Mouse (Mus musculus) limb, embryonic 13.5 days (tissue): Measurements from ENCODE around the gene Arap2. TPM values are rescaled to one million over a fixed set of nuclear protein-coding genes. Genes with fewer than 3 reads are reported as not detected.
"Not testable (repeated sequence)": the region's sequence is repeated elsewhere in the genome, so short reads cannot be mapped to it uniquely, and the experiment has no call there.

ENCODE experiments used
- ATAC-seq: fragments of 200-750 bp; cut with Nextera tagmentation; 2 replicates; pipeline ENCODE4 v1.8.0; 2017; ENCODE audit warnings: low read depth, moderate number of reproducible peaks, moderate TSS enrichment; ENCODE audit not compliant: low FRiP score
- H3K27ac ChIP-seq: fragments of 300-500 bp; sonication (generic); 2 replicates; pipeline ENCODE4 v1.5.1; 2015; ENCODE audit warnings: inconsistent platforms, mild to moderate bottlenecking, moderate library complexity
- H3K27me3 ChIP-seq: fragments of 300-500 bp; sonication (generic); 2 replicates; pipeline ENCODE4 v1.6.1; 2015; ENCODE audit warnings: mild to moderate bottlenecking, inconsistent platforms
- H3K36me3 ChIP-seq: fragments of 300-500 bp; sonication (generic); 2 replicates; pipeline ENCODE4 v1.6.1; 2015; ENCODE audit warnings: inconsistent platforms, mild to moderate bottlenecking, moderate library complexity
- H3K4me1 ChIP-seq: fragments of 300-500 bp; sonication (generic); 2 replicates; pipeline ENCODE4 v1.6.1; 2015; ENCODE audit warnings: inconsistent platforms
- H3K4me2 ChIP-seq: fragments of 300-500 bp; sonication (generic); replicated peaks from 2 replicates; pipeline ENCODE4 v1.6.1; 2015; ENCODE audit warnings: inconsistent platforms, mild to moderate bottlenecking, moderate library complexity
- H3K4me3 ChIP-seq: fragments of 300-500 bp; sonication (generic); 2 replicates; pipeline ENCODE4 v1.5.1; 2015; ENCODE audit warnings: moderate library complexity, mild to moderate bottlenecking, inconsistent platforms
- H3K9ac ChIP-seq: fragments of 300-500 bp; sonication (generic); 2 replicates; pipeline ENCODE4 v1.6.1; 2015; ENCODE audit warnings: mild to moderate bottlenecking, inconsistent platforms
- H3K9me3 ChIP-seq: fragments of 300-500 bp; sonication (generic); 2 replicates; pipeline ENCODE4 v1.6.1; 2016; ENCODE audit warnings: inconsistent platforms
- WGBS: fragments of 180-500 bp; shearing (Covaris S2); methylation state at CpG from one replicate; pipeline ENCODE4 v1.1.7; 2015; 5-methylcytosine and 5-hydroxymethylcytosine counted together
- polyA plus RNA-seq: library from polyadenylated mRNA; unstranded; fragments of >200 nt; fragmentation: Nextera tagmentation; extraction: Ambion mirVana; gene quantifications from 2 replicates; pipeline ENCODE4 v1.2.1, GENCODE M21; 2015

Arap2 gene
- polyA plus RNA-seq, 1 experiment from 2014 or later: 2.2 TPM

- Histone ChIP-seq H3K4me3 (no peak overlapping the region), H3K36me3 (no peaks in the 10 kb centered on the region), H3K27ac (no peak overlapping the region), H3K27me3 (peaks cover 15% of the 10 kb centered on the region), H3K9me3 (no peaks in the 10 kb centered on the region), H3K9ac (no peak overlapping the region), H3K4me2 (no peak overlapping the region), H3K4me1 (no peaks in the 10 kb centered on the region)
- WGBS: 89% methylated on average over 1 of the region's 1 CpGs
- no peak for ATAC-seq
Measured at GRCm38 (mm10) chr5:62763046-62763445, 2.9 kb downstream of the Arap2 start.

GRCm38 (mm10) chr5:62762298-62762960 lies 3.5 kb downstream of the Arap2 start:
- H3K4me1 ChIP-seq: no peaks in the 10 kb centered on the region
- H3K36me3 ChIP-seq: no peaks in the 10 kb centered on the region
- no peak overlapping the region for H3K4me2 ChIP-seq
- H3K9me3 ChIP-seq: no peaks in the 10 kb centered on the region
- H3K9ac ChIP-seq: no peak overlapping the region
- WGBS: 49% methylated on average over 4 of the region's 4 CpGs
- H3K27ac ChIP-seq: no peak overlapping the region
- H3K27me3 ChIP-seq: peaks cover 11% of the 10 kb centered on the region
- no peak overlapping the region for H3K4me3 ChIP-seq
- ATAC-seq: no peak

DNA sequence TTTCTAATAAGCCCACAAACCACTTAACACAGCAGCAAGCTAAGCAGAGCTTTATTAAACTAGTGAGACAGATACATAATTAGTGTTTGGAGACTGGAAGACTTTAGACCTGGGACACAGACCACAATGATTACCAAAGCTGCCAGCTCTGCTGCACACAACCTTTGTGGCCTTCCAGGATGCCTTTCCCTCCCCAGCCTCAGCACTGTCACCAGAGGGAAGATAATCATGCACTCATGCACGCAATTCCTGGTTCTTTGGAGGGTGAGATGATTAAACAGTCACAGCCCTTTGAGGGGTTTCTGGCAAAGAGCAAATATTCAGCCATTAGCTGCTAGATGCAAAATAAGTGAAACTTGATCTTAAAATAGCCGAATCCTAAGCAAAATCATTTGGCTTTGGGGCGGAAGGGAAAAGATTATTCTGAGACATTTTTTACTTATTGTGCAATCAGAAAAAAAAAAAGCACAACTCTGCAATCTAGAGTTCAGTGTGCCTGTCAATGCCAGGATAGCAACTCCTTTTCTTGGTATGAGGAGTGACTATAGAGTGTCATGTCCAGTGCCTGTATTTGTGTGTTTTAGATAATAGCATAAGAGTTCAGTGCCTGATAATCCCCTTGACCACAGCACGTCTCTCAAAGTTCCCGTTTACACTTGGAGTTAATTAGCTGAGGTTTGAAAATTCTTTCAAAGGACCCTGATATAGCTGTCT lies 5.0 kb downstream of the Arap2 start:
- no peak for ATAC-seq
- WGBS: 50% methylated on average over 5 of the region's 5 CpGs
- Histone ChIP-seq H3K4me2 (no peak overlapping the region), H3K9me3 (no peaks in the 10 kb centered on the region), H3K27me3 (0 out of 2 replicates have a peak, but pooled peaks cover 2% of the 10 kb centered on the region), H3K27ac (no peak overlapping the region), H3K4me3 (no peak overlapping the region), H3K4me1 (no peaks in the 10 kb centered on the region), H3K9ac (no peak overlapping the region), H3K36me3 (no peaks in the 10 kb centered on the region)

DNA sequence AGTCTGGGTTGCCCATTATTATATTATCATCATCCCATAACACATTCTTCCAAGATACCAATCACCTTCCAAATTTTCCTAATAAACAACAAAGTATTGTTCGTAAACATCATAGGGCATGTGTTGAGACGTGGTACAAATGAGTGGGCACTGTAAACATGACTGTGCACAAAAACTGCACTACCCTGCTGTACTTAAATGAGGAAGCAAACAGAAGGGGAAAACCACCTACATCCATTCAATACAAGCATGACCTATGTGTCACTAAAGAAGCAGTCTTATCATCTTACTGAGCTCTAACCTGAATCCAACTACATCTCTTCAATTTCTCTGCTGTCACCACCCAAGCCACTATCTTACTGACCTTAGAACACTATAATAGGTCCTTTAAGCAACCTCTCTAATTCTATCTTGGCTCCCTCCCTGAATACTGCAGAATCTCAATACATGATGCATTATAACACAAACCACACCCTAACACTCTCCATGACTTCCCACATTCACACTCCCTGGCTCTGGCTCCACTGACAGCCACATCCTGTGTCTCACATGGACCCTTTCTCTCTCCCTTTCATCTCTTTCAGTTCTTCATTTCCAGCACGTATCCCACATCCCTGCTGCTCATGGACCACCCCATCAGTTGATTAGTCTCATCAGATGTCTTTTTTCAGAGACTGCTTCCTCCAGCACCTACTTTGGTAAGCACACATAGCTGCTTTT lies 10.0 kb downstream of the Arap2 start:
- Histone ChIP-seq H3K9me3 (no peaks in the 10 kb centered on the region), H3K27me3 (no peaks in the 10 kb centered on the region), H3K4me1 (no peaks in the 10 kb centered on the region), H3K27ac (no peak overlapping the region), H3K36me3 (no peaks in the 10 kb centered on the region), H3K9ac (no peak overlapping the region), H3K4me3 (no peak overlapping the region), H3K4me2 (no peak overlapping the region)
- ATAC-seq: no peak
- 78% methylated on average over 3 of the region's 3 CpGs for WGBS

GRCm38 (mm10) chr5:62752934-62753333 lies 13.0 kb downstream of the Arap2 start:
- H3K27ac ChIP-seq: no peak overlapping the region
- H3K9me3 ChIP-seq: no peaks in the 10 kb centered on the region
- no peaks in the 10 kb centered on the region for H3K27me3 ChIP-seq
- 73% methylated on average over 3 of the region's 3 CpGs for WGBS
- H3K9ac ChIP-seq: no peak overlapping the region
- no peak overlapping the region for H3K4me2 ChIP-seq
- no peaks in the 10 kb centered on the region for H3K4me1 ChIP-seq
- no peak overlapping the region for H3K4me3 ChIP-seq
- ATAC-seq: no peak
- H3K36me3 ChIP-seq: no peaks in the 10 kb centered on the region

- no peak for ATAC-seq
- WGBS: 76% methylated on average over 2 of the region's 2 CpGs
- no peaks in the 10 kb centered on the region for H3K36me3 ChIP-seq
- no peak overlapping the region for H3K27ac ChIP-seq
- no peak overlapping the region for H3K4me2 ChIP-seq
- no peak overlapping the region for H3K9ac ChIP-seq
- no peak overlapping the region for H3K4me3 ChIP-seq
- H3K4me1 ChIP-seq: no peaks in the 10 kb centered on the region
- H3K27me3 ChIP-seq: no peaks in the 10 kb centered on the region
- H3K9me3 ChIP-seq: no peaks in the 10 kb centered on the region
Measured at GRCm38 (mm10) chr5:62751692-62752091, 14.3 kb downstream of the Arap2 start.

DNA sequence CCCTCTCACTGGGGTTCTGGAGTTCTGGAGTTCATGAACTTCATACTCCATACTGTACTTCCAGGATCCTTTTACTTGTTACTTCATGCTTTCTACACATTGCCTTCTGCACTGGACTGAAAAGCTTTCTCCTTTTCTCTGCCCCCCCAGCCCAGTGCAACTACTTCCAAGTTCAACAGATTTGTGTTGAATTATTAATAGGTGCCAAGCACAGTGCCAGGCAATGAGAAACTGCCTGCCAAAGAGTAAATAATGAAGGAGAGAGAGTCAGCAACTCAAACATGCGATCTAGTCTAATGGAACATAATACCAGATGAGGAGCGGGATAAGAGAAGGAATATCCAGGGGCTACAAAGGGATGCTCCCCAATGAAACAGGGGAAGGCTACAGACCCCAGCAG lies 17.8 kb downstream of the Arap2 start:
- Histone ChIP-seq H3K9me3 (no peaks in the 10 kb centered on the region), H3K9ac (no peak overlapping the region), H3K4me1 (no peaks in the 10 kb centered on the region), H3K4me3 (no peak overlapping the region), H3K4me2 (no peak overlapping the region), H3K27me3 (no peaks in the 10 kb centered on the region), H3K27ac (no peak overlapping the region), H3K36me3 (no peaks in the 10 kb centered on the region)
- 96% methylated on average over 2 of the region's 2 CpGs for WGBS
- ATAC-seq: no peak

DNA sequence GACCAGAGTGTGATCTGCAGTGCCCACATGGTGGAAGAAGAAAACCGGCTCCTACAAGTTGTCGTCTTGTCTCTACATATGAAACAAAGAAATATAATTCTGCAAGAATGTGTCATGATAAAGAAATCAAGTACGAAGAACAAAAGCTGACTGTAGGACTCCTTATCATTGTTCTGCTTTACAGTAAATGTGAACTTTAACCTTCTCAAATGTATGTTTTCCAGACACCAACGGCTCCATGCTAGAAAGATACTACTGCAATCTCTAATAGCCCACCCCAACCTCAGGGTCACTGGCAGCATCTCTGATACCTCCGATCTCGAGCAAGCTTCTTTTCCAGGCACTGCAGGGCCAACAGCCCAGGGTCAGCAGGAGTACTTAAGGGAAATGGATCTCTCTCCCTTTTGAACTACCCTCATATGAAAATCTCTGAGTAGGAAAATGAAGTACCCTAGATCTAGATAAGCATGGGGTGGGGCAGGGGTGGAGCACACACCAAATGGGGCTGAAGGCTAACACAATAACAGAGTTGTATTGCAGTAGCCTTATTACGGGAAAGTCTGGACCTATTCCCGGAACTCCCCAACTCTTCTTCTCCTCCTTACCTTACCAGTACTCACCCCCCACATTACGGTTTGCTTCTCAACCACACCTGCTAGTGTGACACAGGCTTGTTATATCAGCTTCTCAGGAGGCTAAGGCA lies 22.6 kb downstream of the Arap2 start:
- Histone ChIP-seq H3K4me2 (no peak overlapping the region), H3K9me3 (no peaks in the 10 kb centered on the region), H3K4me3 (no peak overlapping the region), H3K27ac (no peak overlapping the region), H3K27me3 (no peaks in the 10 kb centered on the region), H3K36me3 (no peaks in the 10 kb centered on the region), H3K4me1 (no peaks in the 10 kb centered on the region), H3K9ac (no peak overlapping the region)
- WGBS: 86% methylated on average over 9 of the region's 9 CpGs
- no peak for ATAC-seq

- Histone ChIP-seq H3K9me3 (no peaks in the 10 kb centered on the region), H3K36me3 (no peaks in the 10 kb centered on the region), H3K4me2 (no peak overlapping the region), H3K27me3 (no peaks in the 10 kb centered on the region), H3K4me3 (no peak overlapping the region), H3K27ac (no peak overlapping the region), H3K9ac (no peak overlapping the region), H3K4me1 (no peaks in the 10 kb centered on the region)
- 78% methylated on average over 9 of the region's 9 CpGs for WGBS
- ATAC-seq: no peak
Measured at GRCm38 (mm10) chr5:62739451-62740415, 26.2 kb downstream of the Arap2 start.

DNA sequence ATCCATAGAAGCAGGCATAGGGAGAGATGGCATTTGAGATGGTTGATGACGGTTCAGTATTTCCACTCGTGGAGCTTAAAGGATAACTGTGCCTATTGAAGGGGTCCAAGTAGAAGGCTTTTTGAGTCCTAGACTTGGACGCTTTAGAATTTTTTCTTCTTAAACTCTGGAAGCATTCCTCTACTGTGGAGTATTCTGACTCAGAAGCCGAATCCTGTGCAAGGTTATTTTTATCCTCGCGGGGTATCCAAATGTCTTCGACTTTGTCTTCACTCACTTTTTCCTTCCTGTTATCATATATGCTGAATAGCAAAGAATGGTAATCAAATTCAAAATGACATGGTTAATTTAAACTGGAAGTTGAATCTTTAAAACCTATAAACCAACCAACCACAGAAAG lies 35.4 kb downstream of the Arap2 start:
- not testable (repeated sequence) for H3K27ac ChIP-seq, H3K4me2 ChIP-seq, H3K4me3 ChIP-seq, H3K27me3 ChIP-seq, H3K9me3 ChIP-seq, H3K4me1 ChIP-seq, ATAC-seq, H3K36me3 ChIP-seq, H3K9ac ChIP-seq
- WGBS: 93% methylated on average over 7 of the region's 7 CpGs

GRCm38 (mm10) chr5:62725551-62725950 lies 40.4 kb downstream of the Arap2 start:
- Histone ChIP-seq H3K4me1 (no peaks in the 10 kb centered on the region), H3K36me3 (no peaks in the 10 kb centered on the region), H3K9ac (no peak overlapping the region), H3K4me3 (no peak overlapping the region), H3K4me2 (no peak overlapping the region), H3K27me3 (no peaks in the 10 kb centered on the region), H3K9me3 (no peaks in the 10 kb centered on the region), H3K27ac (no peak overlapping the region)
- no peak for ATAC-seq
- 62% methylated on average over 2 of the region's 2 CpGs for WGBS
